Mouse (Mus musculus): ENCODE data around the gene Mdc1. TPM values are rescaled to one million over a fixed set of nuclear protein-coding genes. Genes with fewer than 3 reads are reported as not detected.

The Mdc1 gene
- polyA plus RNA-seq, 1 experiment from 2014 or later: 15.0 TPM

DNA sequence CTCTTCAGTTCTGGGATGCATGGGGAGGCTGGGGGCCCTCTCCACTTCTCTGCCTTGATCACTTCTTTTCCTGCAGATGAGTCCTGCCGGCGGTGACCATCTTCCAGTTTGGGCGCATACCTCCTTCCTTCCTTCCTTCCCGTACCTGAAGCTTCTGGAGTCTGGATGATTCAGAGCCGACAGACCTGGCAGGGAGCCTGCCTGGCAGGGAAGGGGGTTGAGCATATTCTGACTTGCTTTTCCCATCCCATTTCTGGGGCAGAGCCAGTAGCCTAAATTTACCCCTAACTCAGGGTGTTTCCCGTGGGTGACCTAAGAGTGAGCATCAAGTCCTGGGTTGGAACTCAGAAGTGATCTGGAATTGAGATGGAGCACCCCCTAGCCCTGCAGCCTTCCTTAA, 33.4 kb downstream of the Mdc1 start:
- H3K4me3 ChIP-seq (ENCODE audit: low read depth, low read length): no peak overlapping the region
- DNase-seq (ENCODE audit: low spot score) (no peak), ATAC-seq (ENCODE audit: insufficient read depth, low FRiP score, low TSS enrichment) (no peak)
- H3K4me1 ChIP-seq (ENCODE audit: control insufficient read depth, insufficient read depth, low read length): peaks cover 12% of the 10 kb centered on the region; the same call in 1 of the 2 replicates
- no peaks in the 10 kb centered on the region for H3K9me3 ChIP-seq (ENCODE audit: control insufficient read depth, low read length)
- WGBS: 88% methylated on average over 6 of the region's 6 CpGs
- H3K27me3 ChIP-seq (ENCODE audit: control insufficient read depth, insufficient read depth, low read length): no peaks in the 10 kb centered on the region
- H3K9ac ChIP-seq (ENCODE audit: low read length): no peak overlapping the region
- H3K36me3 ChIP-seq (ENCODE audit: control insufficient read depth, insufficient read depth, low read length): peaks cover 17% of the 10 kb centered on the region
- no peak overlapping the region for H3K4me2 ChIP-seq (ENCODE audit: low read depth)
- no peak overlapping the region for H3K27ac ChIP-seq (ENCODE audit: low read depth, low read length)

GRCm38 (mm10) chr17:35879245-35880057, 38.1 kb downstream of the Mdc1 start, which contains the start of gene Dhx16:
TSS of gene Dhx16 (plus strand) at chr17:35879819.
- Histone ChIP-seq H3K4me3 (ENCODE audit: low read depth, low read length) (peak within 1 kb of the TSS; percentile 97), H3K36me3 (ENCODE audit: control insufficient read depth, insufficient read depth, low read length) (peaks cover 14% of the 10 kb centered on the region), H3K4me2 (ENCODE audit: low read depth) (peak within 1 kb of the TSS; percentile 76), H3K9me3 (ENCODE audit: control insufficient read depth, low read length) (no peaks in the 10 kb centered on the region), H3K27me3 (ENCODE audit: control insufficient read depth, insufficient read depth, low read length) (no peaks in the 10 kb centered on the region), H3K4me1 (ENCODE audit: control insufficient read depth, insufficient read depth, low read length) (peaks cover 5% of the 10 kb centered on the region), H3K9ac (ENCODE audit: low read length) (peak within 1 kb of the TSS; percentile 84), H3K27ac (ENCODE audit: low read depth, low read length) (no peak within 1 kb of the TSS)
- DNase-seq (ENCODE audit: low spot score) (peak; percentile 97), ATAC-seq (ENCODE audit: insufficient read depth, low FRiP score, low TSS enrichment) (peak; percentile 89)
- 6% methylated on average over 66 of the region's 66 CpGs for WGBS

- no peak for DNase-seq (ENCODE audit: low spot score)
- no peaks in the 10 kb centered on the region for H3K27me3 ChIP-seq (ENCODE audit: control insufficient read depth, insufficient read depth, low read length)
- H3K4me1 ChIP-seq (ENCODE audit: control insufficient read depth, insufficient read depth, low read length): peaks cover 5% of the 10 kb centered on the region
- no peak overlapping the region for H3K4me2 ChIP-seq (ENCODE audit: low read depth)
- H3K27ac ChIP-seq (ENCODE audit: low read depth, low read length): no peak overlapping the region
- no peak overlapping the region for H3K4me3 ChIP-seq (ENCODE audit: low read depth, low read length)
- WGBS: 88% methylated on average over 17 of the region's 17 CpGs
- H3K9me3 ChIP-seq (ENCODE audit: control insufficient read depth, low read length): no peaks in the 10 kb centered on the region
- no peak for ATAC-seq (ENCODE audit: insufficient read depth, low FRiP score, low TSS enrichment)
- no peak overlapping the region for H3K9ac ChIP-seq (ENCODE audit: low read length)
- peaks cover 22% of the 10 kb centered on the region for H3K36me3 ChIP-seq (ENCODE audit: control insufficient read depth, insufficient read depth, low read length)
These were observed 41.6 kb downstream of the Mdc1 start for GRCm38 (mm10) chr17:35882924-35883323.

- Histone ChIP-seq H3K4me2 (ENCODE audit: low read depth) (no peak overlapping the region), H3K4me3 (ENCODE audit: low read depth, low read length) (no peak overlapping the region), H3K27me3 (ENCODE audit: control insufficient read depth, insufficient read depth, low read length) (no peaks in the 10 kb centered on the region), H3K9ac (ENCODE audit: low read length) (no peak overlapping the region), H3K27ac (ENCODE audit: low read depth, low read length) (no peak overlapping the region), H3K36me3 (ENCODE audit: control insufficient read depth, insufficient read depth, low read length) (peaks cover 27% of the 10 kb centered on the region), H3K4me1 (ENCODE audit: control insufficient read depth, insufficient read depth, low read length) (peaks cover 5% of the 10 kb centered on the region), H3K9me3 (ENCODE audit: control insufficient read depth, low read length) (no peaks in the 10 kb centered on the region)
- no peak for DNase-seq (ENCODE audit: low spot score)
- 94% methylated on average over 14 of the region's 14 CpGs for WGBS
- no peak for ATAC-seq (ENCODE audit: insufficient read depth, low FRiP score, low TSS enrichment)
These were observed 42.5 kb downstream of the Mdc1 start for GRCm38 (mm10) chr17:35883777-35884176.

DNA sequence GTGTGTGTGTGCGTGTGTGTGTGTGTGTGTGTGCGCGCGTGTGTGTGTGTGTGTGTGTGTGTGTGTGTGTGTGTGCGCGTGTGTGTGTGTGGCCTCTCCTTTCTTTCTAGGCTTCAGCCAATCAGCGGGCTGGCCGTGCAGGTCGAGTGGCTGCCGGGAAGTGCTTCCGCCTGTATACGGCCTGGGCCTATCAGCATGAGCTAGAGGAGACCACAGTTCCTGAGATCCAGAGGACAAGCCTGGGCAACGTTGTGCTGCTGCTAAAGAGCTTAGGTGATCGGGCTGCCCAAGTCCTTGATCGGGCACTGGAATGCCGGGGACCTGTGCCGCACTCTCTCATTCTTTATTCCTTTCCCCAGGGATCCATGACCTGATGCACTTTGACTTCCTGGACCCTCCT, 46.4 kb downstream of the Mdc1 start:
- no peak for DNase-seq (ENCODE audit: low spot score)
- WGBS: 88% methylated on average over 11 of the region's 17 CpGs
- no peaks in the 10 kb centered on the region for H3K9me3 ChIP-seq (ENCODE audit: control insufficient read depth, low read length)
- no peak overlapping the region for H3K4me2 ChIP-seq (ENCODE audit: low read depth)
- H3K27me3 ChIP-seq (ENCODE audit: control insufficient read depth, insufficient read depth, low read length): no peaks in the 10 kb centered on the region
- no peak for ATAC-seq (ENCODE audit: insufficient read depth, low FRiP score, low TSS enrichment)
- no peak overlapping the region for H3K9ac ChIP-seq (ENCODE audit: low read length)
- H3K4me3 ChIP-seq (ENCODE audit: low read depth, low read length): no peak overlapping the region
- peaks cover 28% of the 10 kb centered on the region for H3K36me3 ChIP-seq (ENCODE audit: control insufficient read depth, insufficient read depth, low read length)
- H3K27ac ChIP-seq (ENCODE audit: low read depth, low read length): no peak overlapping the region
- no peaks in the 10 kb centered on the region for H3K4me1 ChIP-seq (ENCODE audit: control insufficient read depth, insufficient read depth, low read length)

DNA sequence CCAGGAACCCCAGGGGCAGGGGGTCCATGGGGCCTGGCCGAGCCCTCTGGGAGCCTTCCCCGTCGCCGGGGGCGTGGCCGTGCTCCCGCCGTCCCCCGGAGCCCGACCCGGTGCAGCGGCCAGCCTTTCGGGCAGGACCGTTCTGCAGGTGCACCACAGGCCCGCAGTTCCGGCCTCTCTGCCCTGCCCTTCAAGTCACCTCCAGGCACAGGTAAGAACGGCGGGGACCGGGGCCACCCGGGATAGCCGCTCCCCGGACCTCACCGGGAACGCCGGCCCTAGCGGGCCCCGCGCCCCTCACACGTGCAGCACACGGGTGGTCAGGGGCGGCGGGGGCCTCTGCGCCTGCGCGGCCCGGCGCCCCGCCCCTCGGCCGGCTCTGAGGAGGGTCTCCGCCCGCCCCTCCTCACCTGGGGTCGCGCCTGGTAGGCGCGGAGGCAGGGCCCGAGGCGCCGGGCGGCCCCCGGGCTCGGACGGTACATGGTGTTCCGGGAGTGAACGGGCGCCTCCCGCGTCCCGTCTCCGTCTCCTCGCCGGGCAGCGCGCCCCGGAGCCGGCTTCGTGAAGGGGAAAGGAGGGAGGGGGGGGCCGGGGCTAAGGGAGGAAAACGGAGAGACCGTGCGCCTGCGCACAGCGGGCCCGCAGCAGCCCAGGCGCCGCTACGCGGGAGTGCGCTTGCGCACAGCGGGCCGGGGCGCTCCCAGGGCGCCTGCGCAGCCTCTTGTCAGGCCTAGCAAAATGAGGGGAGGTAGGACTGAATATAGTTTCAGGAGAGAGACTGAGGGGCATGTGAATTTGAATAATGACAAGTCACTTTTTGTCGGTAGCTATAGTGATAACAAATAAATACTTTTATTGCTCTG, 55.7 kb downstream of the Mdc1 start, which contains the start of gene 2310061I04Rik:
Gene 2310061I04Rik (minus strand): TSS at position 651 of the 863 bp plus-strand sequence.
- H3K9me3 ChIP-seq (ENCODE audit: control insufficient read depth, low read length): no peaks in the 10 kb centered on the region
- peak within 1 kb of the TSS; percentile 100 for H3K4me2 ChIP-seq (ENCODE audit: low read depth)
- no peaks in the 10 kb centered on the region for H3K27me3 ChIP-seq (ENCODE audit: control insufficient read depth, insufficient read depth, low read length)
- DNase-seq (ENCODE audit: low spot score) (peak; percentile 96), ATAC-seq (ENCODE audit: insufficient read depth, low FRiP score, low TSS enrichment) (peak; percentile 91)
- peak within 1 kb of the TSS; percentile 83 for H3K27ac ChIP-seq (ENCODE audit: low read depth, low read length)
- under 1% methylated on average over 61 of the region's 86 CpGs for WGBS
- peaks cover 9% of the 10 kb centered on the region for H3K36me3 ChIP-seq (ENCODE audit: control insufficient read depth, insufficient read depth, low read length)
- peak within 1 kb of the TSS; percentile 74 for H3K4me3 ChIP-seq (ENCODE audit: low read depth, low read length)
- peak within 1 kb of the TSS; percentile 87 for H3K9ac ChIP-seq (ENCODE audit: low read length)
- H3K4me1 ChIP-seq (ENCODE audit: control insufficient read depth, insufficient read depth, low read length): peaks cover 9% of the 10 kb centered on the region

GRCm38 (mm10) chr17:35897644-35898573, 56.6 kb downstream of the Mdc1 start:
- 46% methylated on average over 23 of the region's 23 CpGs for WGBS
- Histone ChIP-seq H3K4me1 (ENCODE audit: control insufficient read depth, insufficient read depth, low read length) (peaks cover 9% of the 10 kb centered on the region), H3K9ac (ENCODE audit: low read length) (peak overlapping the region; percentile 87), H3K4me3 (ENCODE audit: low read depth, low read length) (no peak overlapping the region), H3K9me3 (ENCODE audit: control insufficient read depth, low read length) (no peaks in the 10 kb centered on the region), H3K36me3 (ENCODE audit: control insufficient read depth, insufficient read depth, low read length) (peaks cover 9% of the 10 kb centered on the region), H3K27me3 (ENCODE audit: control insufficient read depth, insufficient read depth, low read length) (no peaks in the 10 kb centered on the region), H3K27ac (ENCODE audit: low read depth, low read length) (0 out of 2 replicates have a peak overlapping the region, but pooled peaks have one; percentile 56), H3K4me2 (ENCODE audit: low read depth) (peak overlapping the region; percentile 100)
- DNase-seq (ENCODE audit: low spot score): no peak
- ATAC-seq (ENCODE audit: insufficient read depth, low FRiP score, low TSS enrichment): peak; percentile 57

DNA sequence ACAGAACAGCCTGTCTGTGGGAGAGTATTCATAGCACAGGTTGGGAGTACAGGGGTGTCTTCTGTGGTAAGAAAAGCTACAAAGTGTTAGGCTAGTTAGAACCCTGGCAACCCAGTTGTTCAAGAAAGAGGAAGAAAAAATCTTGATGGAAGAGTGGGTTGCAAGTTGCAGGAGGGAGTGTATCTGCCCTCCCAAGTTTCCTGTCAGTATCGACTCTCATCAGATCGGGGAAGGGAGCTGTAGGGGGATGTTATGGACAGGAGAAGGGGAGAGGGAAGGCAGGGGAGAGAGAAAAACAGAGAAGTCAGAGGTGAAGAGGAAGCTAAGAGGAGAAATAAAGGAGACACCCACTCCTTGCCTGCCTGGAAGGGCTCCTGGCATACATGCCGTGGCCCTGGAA, 59.3 kb downstream of the Mdc1 start:
- H3K27ac ChIP-seq (ENCODE audit: low read depth, low read length): no peak overlapping the region
- peaks cover 16% of the 10 kb centered on the region for H3K36me3 ChIP-seq (ENCODE audit: control insufficient read depth, insufficient read depth, low read length)
- H3K4me3 ChIP-seq (ENCODE audit: low read depth, low read length): no peak overlapping the region
- ATAC-seq (ENCODE audit: insufficient read depth, low FRiP score, low TSS enrichment) (no peak), DNase-seq (ENCODE audit: low spot score) (no peak)
- no peaks in the 10 kb centered on the region for H3K9me3 ChIP-seq (ENCODE audit: control insufficient read depth, low read length)
- no peak overlapping the region for H3K4me2 ChIP-seq (ENCODE audit: low read depth)
- no peaks in the 10 kb centered on the region for H3K27me3 ChIP-seq (ENCODE audit: control insufficient read depth, insufficient read depth, low read length)
- WGBS: 90% methylated on average over 3 of the region's 3 CpGs
- H3K9ac ChIP-seq (ENCODE audit: low read length): no peak overlapping the region
- peaks cover 9% of the 10 kb centered on the region for H3K4me1 ChIP-seq (ENCODE audit: control insufficient read depth, insufficient read depth, low read length)
